Mouse (Mus musculus) kidney, adult 2 months (tissue): ENCODE data around the gene Pik3c2b.

Source experiments
- CTCF ChIP-seq: fragments of 200-500 bp; conservative IDR thresholded peaks from 2 replicates; pipeline ENCODE4 v1.5.1; 2011; ENCODE audit warnings: low read depth, mild to moderate bottlenecking, control low read depth, low read length, moderate library complexity, mixed read lengths; ENCODE audit not compliant: insufficient read depth, insufficient read length
- POLR2A ChIP-seq: fragments of 200-500 bp; IDR thresholded peaks from one replicate; pipeline ENCODE4 v1.6.1; 2011; ENCODE audit warnings: low read depth, low read length, control low read depth

DNA sequence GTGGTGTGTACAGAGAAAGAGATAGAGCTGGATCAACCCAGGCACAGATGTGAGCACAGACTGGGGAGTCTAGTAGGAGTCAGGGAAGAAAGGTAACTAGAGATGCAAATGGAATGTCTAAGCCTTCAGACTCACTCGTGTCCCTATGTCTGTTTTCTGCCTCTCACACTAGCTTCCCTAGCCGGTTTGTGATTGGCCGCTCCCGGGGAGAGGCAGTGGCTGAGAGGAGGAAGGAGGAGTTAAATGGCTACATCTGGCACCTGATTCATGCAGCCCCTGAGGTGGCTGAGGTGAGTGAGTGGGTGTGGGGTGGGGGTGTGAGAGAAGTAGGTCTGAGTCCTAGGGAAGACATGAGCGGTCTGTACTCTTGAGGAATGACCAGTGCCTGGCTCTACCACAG, 56.6 kb downstream of the Pik3c2b start:
- TF ChIP-seq CTCF (no peak), POLR2A (no peak)
